Mouse (Mus musculus): ENCODE results near the gene Me3. TPM values are rescaled to one million over a fixed set of nuclear protein-coding genes. Genes with fewer than 3 reads are reported as not detected.

The Me3 gene
- polyA plus RNA-seq, 1 experiment from 2014 or later: 1.9 TPM

GRCm38 (mm10) chr7:89802447-89802846 lies 170.3 kb downstream of the Me3 start:
- 83% methylated on average over 3 of the region's 3 CpGs for WGBS
- no peaks in the 10 kb centered on the region for H3K9me3 ChIP-seq
- no peak overlapping the region for H3K4me3 ChIP-seq
- no peaks in the 10 kb centered on the region for H3K36me3 ChIP-seq
- no peak overlapping the region for H3K9ac ChIP-seq
- no peaks in the 10 kb centered on the region for H3K4me1 ChIP-seq
- no peaks in the 10 kb centered on the region for H3K27me3 ChIP-seq (replicated peaks)
- no peak overlapping the region for H3K27ac ChIP-seq
- H3K4me2 ChIP-seq (replicated peaks): no peak overlapping the region
- no peak for ATAC-seq (ENCODE audit: low FRiP score, low read depth)

GRCm38 (mm10) chr7:89803966-89804365 lies 171.8 kb downstream of the Me3 start:
- H3K4me1 ChIP-seq: no peaks in the 10 kb centered on the region
- no peaks in the 10 kb centered on the region for H3K27me3 ChIP-seq (replicated peaks)
- H3K4me3 ChIP-seq: no peak overlapping the region
- no peaks in the 10 kb centered on the region for H3K9me3 ChIP-seq
- H3K27ac ChIP-seq: no peak overlapping the region
- no peak overlapping the region for H3K4me2 ChIP-seq (replicated peaks)
- no peak overlapping the region for H3K9ac ChIP-seq
- no peak for ATAC-seq (ENCODE audit: low FRiP score, low read depth)
- no peaks in the 10 kb centered on the region for H3K36me3 ChIP-seq
- 84% methylated on average over 4 of the region's 4 CpGs for WGBS

- Histone ChIP-seq H3K4me2 (replicated peaks) (no peak overlapping the region), H3K4me3 (no peak overlapping the region), H3K27me3 (replicated peaks) (no peaks in the 10 kb centered on the region), H3K4me1 (no peaks in the 10 kb centered on the region), H3K9ac (no peak overlapping the region), H3K27ac (no peak overlapping the region), H3K9me3 (no peaks in the 10 kb centered on the region), H3K36me3 (no peaks in the 10 kb centered on the region)
- 83% methylated on average over 2 of the region's 2 CpGs for WGBS
- ATAC-seq (ENCODE audit: low FRiP score, low read depth): no peak
Measured at GRCm38 (mm10) chr7:89809400-89809799, 177.2 kb downstream of the Me3 start.

- no peaks in the 10 kb centered on the region for H3K9me3 ChIP-seq
- ATAC-seq (ENCODE audit: low FRiP score, low read depth): no peak
- H3K4me2 ChIP-seq (replicated peaks): no peak overlapping the region
- no peak overlapping the region for H3K27ac ChIP-seq
- H3K4me3 ChIP-seq: no peak overlapping the region
- no peaks in the 10 kb centered on the region for H3K36me3 ChIP-seq
- no peaks in the 10 kb centered on the region for H3K27me3 ChIP-seq (replicated peaks)
- WGBS: 81% methylated on average over 4 of the region's 4 CpGs
- no peaks in the 10 kb centered on the region for H3K4me1 ChIP-seq
- no peak overlapping the region for H3K9ac ChIP-seq
Measured at GRCm38 (mm10) chr7:89828436-89829065, 196.4 kb downstream of the Me3 start.

- H3K4me1 ChIP-seq: no peaks in the 10 kb centered on the region
- H3K4me3 ChIP-seq: no peak overlapping the region
- no peak overlapping the region for H3K9ac ChIP-seq
- no peak overlapping the region for H3K4me2 ChIP-seq (replicated peaks)
- H3K36me3 ChIP-seq: no peaks in the 10 kb centered on the region
- ATAC-seq (ENCODE audit: low FRiP score, low read depth): 0 out of 2 replicates have a peak, but pooled peaks have one; percentile 44
- no peak overlapping the region for H3K27ac ChIP-seq
- no peaks in the 10 kb centered on the region for H3K9me3 ChIP-seq
- no peaks in the 10 kb centered on the region for H3K27me3 ChIP-seq (replicated peaks)
- 69% methylated on average over 7 of the region's 7 CpGs for WGBS
Measured at GRCm38 (mm10) chr7:89829201-89829600, 197.0 kb downstream of the Me3 start.

GRCm38 (mm10) chr7:89833521-89833920 lies 201.3 kb downstream of the Me3 start:
- H3K4me2 ChIP-seq (replicated peaks): no peak overlapping the region
- H3K27me3 ChIP-seq (replicated peaks): no peaks in the 10 kb centered on the region
- ATAC-seq (ENCODE audit: low FRiP score, low read depth): no peak
- H3K4me1 ChIP-seq: no peaks in the 10 kb centered on the region
- H3K36me3 ChIP-seq: no peaks in the 10 kb centered on the region
- H3K27ac ChIP-seq: no peak overlapping the region
- H3K4me3 ChIP-seq: no peak overlapping the region
- H3K9me3 ChIP-seq: no peaks in the 10 kb centered on the region
- 92% methylated on average over 8 of the region's 8 CpGs for WGBS
- H3K9ac ChIP-seq: no peak overlapping the region

GRCm38 (mm10) chr7:89835566-89835965 lies 203.4 kb downstream of the Me3 start:
- no peaks in the 10 kb centered on the region for H3K36me3 ChIP-seq
- H3K27ac ChIP-seq: no peak overlapping the region
- no peaks in the 10 kb centered on the region for H3K4me1 ChIP-seq
- no peak overlapping the region for H3K4me2 ChIP-seq (replicated peaks)
- H3K9me3 ChIP-seq: no peaks in the 10 kb centered on the region
- 78% methylated on average over 8 of the region's 8 CpGs for WGBS
- H3K9ac ChIP-seq: no peak overlapping the region
- no peaks in the 10 kb centered on the region for H3K27me3 ChIP-seq (replicated peaks)
- H3K4me3 ChIP-seq: no peak overlapping the region
- no peak for ATAC-seq (ENCODE audit: low FRiP score, low read depth)

GRCm38 (mm10) chr7:89836676-89837075 lies 204.5 kb downstream of the Me3 start:
- Histone ChIP-seq H3K9ac (no peak overlapping the region), H3K9me3 (no peaks in the 10 kb centered on the region), H3K36me3 (no peaks in the 10 kb centered on the region), H3K4me2 (replicated peaks) (no peak overlapping the region), H3K27ac (no peak overlapping the region), H3K27me3 (replicated peaks) (no peaks in the 10 kb centered on the region), H3K4me3 (no peak overlapping the region), H3K4me1 (no peaks in the 10 kb centered on the region)
- ATAC-seq (ENCODE audit: low FRiP score, low read depth): no peak
- WGBS: 90% methylated on average over 7 of the region's 7 CpGs

GRCm38 (mm10) chr7:89837841-89838240 lies 205.6 kb downstream of the Me3 start:
- no peak overlapping the region for H3K9ac ChIP-seq
- no peaks in the 10 kb centered on the region for H3K27me3 ChIP-seq (replicated peaks)
- ATAC-seq (ENCODE audit: low FRiP score, low read depth): no peak
- H3K9me3 ChIP-seq: no peaks in the 10 kb centered on the region
- H3K27ac ChIP-seq: no peak overlapping the region
- no peaks in the 10 kb centered on the region for H3K4me1 ChIP-seq
- H3K4me3 ChIP-seq: no peak overlapping the region
- H3K4me2 ChIP-seq (replicated peaks): no peak overlapping the region
- WGBS: 60% methylated on average over 4 of the region's 4 CpGs
- H3K36me3 ChIP-seq: no peaks in the 10 kb centered on the region

- WGBS: 85% methylated on average over 8 of the region's 8 CpGs
Measured at GRCm38 (mm10) chr7:89839721-89840120, 207.5 kb downstream of the Me3 start.

GRCm38 (mm10) chr7:89841670-89842403 lies 209.6 kb downstream of the Me3 start:
- 38% methylated on average over 15 of the region's 15 CpGs for WGBS
- Histone ChIP-seq H3K4me3 (no peak overlapping the region), H3K4me2 (replicated peaks) (no peak overlapping the region), H3K27ac (no peak overlapping the region), H3K27me3 (replicated peaks) (no peaks in the 10 kb centered on the region), H3K4me1 (no peaks in the 10 kb centered on the region), H3K9ac (no peak overlapping the region), H3K36me3 (no peaks in the 10 kb centered on the region), H3K9me3 (no peaks in the 10 kb centered on the region)
- ATAC-seq (ENCODE audit: low FRiP score, low read depth): peak; percentile 77

More at GRCm38 (mm10) chr7:89839721-89840120, 207.5 kb downstream of the Me3 start:
- ATAC-seq (ENCODE audit: low FRiP score, low read depth): no peak
- no peaks in the 10 kb centered on the region for H3K9me3 ChIP-seq
- H3K9ac ChIP-seq: no peak overlapping the region
- no peak overlapping the region for H3K27ac ChIP-seq
- H3K4me2 ChIP-seq (replicated peaks): no peak overlapping the region
- no peaks in the 10 kb centered on the region for H3K36me3 ChIP-seq
- no peak overlapping the region for H3K4me3 ChIP-seq
- H3K4me1 ChIP-seq: no peaks in the 10 kb centered on the region
- no peaks in the 10 kb centered on the region for H3K27me3 ChIP-seq (replicated peaks)

GRCm38 (mm10) chr7:89842404-89842715 lies 210.2 kb downstream of the Me3 start:
- Histone ChIP-seq H3K4me3 (no peak overlapping the region), H3K27ac (no peak overlapping the region), H3K36me3 (no peaks in the 10 kb centered on the region), H3K4me1 (no peaks in the 10 kb centered on the region), H3K4me2 (replicated peaks) (no peak overlapping the region), H3K9ac (no peak overlapping the region), H3K27me3 (replicated peaks) (no peaks in the 10 kb centered on the region), H3K9me3 (no peaks in the 10 kb centered on the region)
- WGBS: 89% methylated on average over 5 of the region's 5 CpGs
- ATAC-seq (ENCODE audit: low FRiP score, low read depth): no peak

- no peak overlapping the region for H3K4me2 ChIP-seq (replicated peaks)
- H3K4me1 ChIP-seq: no peaks in the 10 kb centered on the region
- WGBS: 50% methylated on average over 6 of the region's 6 CpGs
- no peaks in the 10 kb centered on the region for H3K9me3 ChIP-seq
- H3K36me3 ChIP-seq: no peaks in the 10 kb centered on the region
- no peak overlapping the region for H3K9ac ChIP-seq
- no peak for ATAC-seq (ENCODE audit: low FRiP score, low read depth)
- no peak overlapping the region for H3K27ac ChIP-seq
- H3K27me3 ChIP-seq (replicated peaks): no peaks in the 10 kb centered on the region
- H3K4me3 ChIP-seq: no peak overlapping the region
Measured at GRCm38 (mm10) chr7:89843121-89843520, 210.9 kb downstream of the Me3 start.

Measured in neural tube, embryonic 12.5 days (tissue).